12 mouse cellular contexts compared by ENCODE assay signal in the genomic region with DNA sequence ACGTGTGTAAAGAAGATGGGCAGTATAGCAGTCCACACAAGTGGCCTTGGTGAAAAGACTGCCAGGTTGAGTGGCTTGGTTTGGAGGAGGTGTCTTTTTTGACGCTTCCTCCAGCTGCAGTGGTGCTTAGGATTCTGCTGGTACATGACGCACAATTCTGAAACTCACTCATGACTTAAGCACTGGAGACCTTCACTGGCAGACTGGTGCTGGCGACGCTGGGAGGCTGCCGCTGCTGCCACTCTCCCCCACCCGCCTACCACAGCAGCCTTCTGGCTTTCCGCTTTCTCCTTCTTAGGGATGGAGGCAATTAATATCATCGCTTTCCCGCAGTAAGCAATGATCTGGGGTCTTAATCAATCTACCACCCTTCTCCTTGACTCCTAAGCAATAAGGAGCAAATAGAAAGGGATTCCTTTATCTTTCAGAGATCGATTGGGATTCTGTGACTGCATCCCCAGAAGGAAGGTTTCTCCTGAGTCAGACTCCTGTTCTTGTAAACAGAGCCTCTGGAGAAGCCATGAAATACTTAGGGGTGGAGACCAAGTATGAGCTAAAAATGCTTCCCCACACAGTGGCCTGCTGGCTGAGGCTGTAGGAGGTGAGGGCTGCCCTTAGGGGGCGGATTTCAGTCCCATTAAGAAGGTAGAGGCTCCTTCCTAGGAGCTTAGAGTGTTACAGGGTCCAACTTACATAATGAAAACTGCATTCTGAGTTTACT. TPM values are rescaled to one million over a fixed set of nuclear protein-coding genes. Genes with fewer than 3 reads are reported as not detected.
DNase-seq lines count a peak whose midpoint lies in the region; ATAC-seq and TF ChIP-seq lines count a peak whose summit lies in the region.
"Had no signal": no experiment of that assay in that cellular context is flagged by ENCODE, and none has a peak within 500 bp of the region (broad histone marks: within the 10 kb centered on the region; RNA-seq: fewer than 3 reads in every experiment).

No protein-coding gene starts in this region.

- peak; percentile 55; the same call in 1 of the 2 replicates for ATAC-seq in intestine, embryonic 16.5 days
- ATAC-seq in intestine, embryonic 15.5 days: no peak
- ATAC-seq in neural tube, embryonic 13.5 days (ENCODE audit: low read depth): no peak
- 0 out of 2 replicates have a peak, but pooled peaks have one; percentile 31 for ATAC-seq in hindbrain, embryonic 14.5 days (ENCODE audit: low FRiP score)
- ATAC-seq in stomach, postnatal 0 days (ENCODE audit: low FRiP score, low TSS enrichment): no peak
- ATAC-seq in forebrain, embryonic 12.5 days (ENCODE audit: low FRiP score): no peak

- no peak for TF ChIP-seq EP300 in stomach, postnatal 0 days (optimal IDR thresholded peaks at IDR 0.05)

- H3K9me3 ChIP-seq in intestine, embryonic 16.5 days (ENCODE audit: control insufficient read depth, low read length): no peaks in the 10 kb centered on the region
- no peaks in the 10 kb centered on the region for H3K9me3 ChIP-seq in intestine, embryonic 15.5 days
- no peaks in the 10 kb centered on the region for H3K9me3 ChIP-seq in neural tube, embryonic 13.5 days
- no peaks in the 10 kb centered on the region for H3K9me3 ChIP-seq in hindbrain, embryonic 14.5 days (ENCODE audit: control insufficient read depth, low read length)
- H3K9me3 ChIP-seq in stomach, postnatal 0 days (ENCODE audit: control insufficient read depth, low read length): no peaks in the 10 kb centered on the region
- H3K9me3 ChIP-seq in forebrain, embryonic 12.5 days: no peaks in the 10 kb centered on the region
- H3K9me3 ChIP-seq: heart, embryonic 13.5 days had no signal

- H3K27ac ChIP-seq in intestine, embryonic 16.5 days (ENCODE audit: low read length): no peak overlapping the region
- H3K27ac ChIP-seq in intestine, embryonic 15.5 days: no peak overlapping the region
- H3K27ac ChIP-seq in neural tube, embryonic 13.5 days (replicated peaks): 0 out of 2 replicates have a peak overlapping the region, but pooled peaks have one; percentile 14
- H3K27ac ChIP-seq in hindbrain, embryonic 14.5 days: no peak overlapping the region
- peak overlapping the region; percentile 40; the same call in 1 of the 2 replicates for H3K27ac ChIP-seq in stomach, postnatal 0 days (replicated peaks)
- no peak overlapping the region; the same call in 1 of the 2 replicates for H3K27ac ChIP-seq in forebrain, embryonic 12.5 days
- H3K27ac ChIP-seq: heart, embryonic 13.5 days had no signal

- H3K9ac ChIP-seq in intestine, embryonic 16.5 days (ENCODE audit: low read depth, low read length): no peak overlapping the region
- no peak overlapping the region for H3K9ac ChIP-seq in intestine, embryonic 15.5 days
- no peak overlapping the region for H3K9ac ChIP-seq in neural tube, embryonic 13.5 days
- no peak overlapping the region for H3K9ac ChIP-seq in hindbrain, embryonic 14.5 days
- H3K9ac ChIP-seq in stomach, postnatal 0 days (ENCODE audit: low read length): no peak overlapping the region
- no peak overlapping the region for H3K9ac ChIP-seq in forebrain, embryonic 12.5 days
- H3K9ac ChIP-seq: heart, embryonic 13.5 days had no signal

- no peaks in the 10 kb centered on the region for H3K27me3 ChIP-seq in intestine, embryonic 16.5 days (replicated peaks; ENCODE audit: control insufficient read depth, insufficient read depth, low read length)
- no peaks in the 10 kb centered on the region for H3K27me3 ChIP-seq in intestine, embryonic 15.5 days (replicated peaks)
- no peaks in the 10 kb centered on the region for H3K27me3 ChIP-seq in neural tube, embryonic 13.5 days
- no peaks in the 10 kb centered on the region for H3K27me3 ChIP-seq in hindbrain, embryonic 14.5 days (ENCODE audit: control insufficient read depth, insufficient read depth, low read length)
- no peaks in the 10 kb centered on the region for H3K27me3 ChIP-seq in stomach, postnatal 0 days (ENCODE audit: control insufficient read depth, insufficient read depth, low read length)
- no peaks in the 10 kb centered on the region for H3K27me3 ChIP-seq in forebrain, embryonic 12.5 days
- H3K27me3 ChIP-seq: heart, embryonic 13.5 days had no signal

- H3K4me1 ChIP-seq in intestine, embryonic 16.5 days (ENCODE audit: control insufficient read depth, insufficient read depth, low read length): peaks cover 6% of the 10 kb centered on the region; the same call in 1 of the 2 replicates
- peaks cover 10% of the 10 kb centered on the region for H3K4me1 ChIP-seq in intestine, embryonic 15.5 days (replicated peaks)
- peaks cover 14% of the 10 kb centered on the region; the same call in 1 of the 2 replicates for H3K4me1 ChIP-seq in neural tube, embryonic 13.5 days (replicated peaks)
- peaks cover 10% of the 10 kb centered on the region; the same call in 1 of the 2 replicates for H3K4me1 ChIP-seq in hindbrain, embryonic 14.5 days (replicated peaks; ENCODE audit: control insufficient read depth, insufficient read depth, low read length)
- H3K4me1 ChIP-seq in stomach, postnatal 0 days (replicated peaks; ENCODE audit: control insufficient read depth, insufficient read depth): no peaks in the 10 kb centered on the region
- peaks cover 29% of the 10 kb centered on the region for H3K4me1 ChIP-seq in forebrain, embryonic 12.5 days

- no peak for DNase-seq in neural tube, embryonic 10.5 days (ENCODE audit: extremely low spot score, low spot score)
- DNase-seq in hindbrain, embryonic 14.5 days (ENCODE audit: low spot score): no peak
- no peak for DNase-seq in stomach, postnatal 0 days (ENCODE audit: low spot score)
- no peak for DNase-seq in urinary bladder, postnatal 25 days (ENCODE audit: low spot score)
- DNase-seq: cerebellum, postnatal 14 days; kidney, postnatal 14 days; thymus, adult 2 months had no signal

- no peaks in the 10 kb centered on the region for H3K36me3 ChIP-seq in intestine, embryonic 16.5 days (ENCODE audit: control insufficient read depth, insufficient read depth, low read length)
- H3K36me3 ChIP-seq in intestine, embryonic 15.5 days: peaks cover 4% of the 10 kb centered on the region; the same call in 1 of the 2 replicates
- peaks cover 40% of the 10 kb centered on the region for H3K36me3 ChIP-seq in neural tube, embryonic 13.5 days
- peaks cover 19% of the 10 kb centered on the region for H3K36me3 ChIP-seq in hindbrain, embryonic 14.5 days (replicated peaks; ENCODE audit: control insufficient read depth, insufficient read depth)
- 0 out of 2 replicates have a peak, but pooled peaks cover 2% of the 10 kb centered on the region for H3K36me3 ChIP-seq in stomach, postnatal 0 days (ENCODE audit: control insufficient read depth, insufficient read depth, low read length)
- peaks cover 14% of the 10 kb centered on the region for H3K36me3 ChIP-seq in forebrain, embryonic 12.5 days (replicated peaks)

- WGBS in intestine, embryonic 16.5 days: 49% methylated on average over 12 of the region's 12 CpGs
- WGBS in intestine, embryonic 15.5 days: 43% methylated on average over 12 of the region's 12 CpGs
- 64% methylated on average over 12 of the region's 12 CpGs for WGBS in neural tube, embryonic 13.5 days
- WGBS in hindbrain, embryonic 14.5 days: 65% methylated on average over 12 of the region's 12 CpGs
- 59% methylated on average over 12 of the region's 12 CpGs for WGBS in stomach, postnatal 0 days
- 58% methylated on average over 12 of the region's 12 CpGs for WGBS in forebrain, embryonic 12.5 days

- no peak overlapping the region for H3K4me2 ChIP-seq in intestine, embryonic 16.5 days (ENCODE audit: low read depth, low read length)
- H3K4me2 ChIP-seq in intestine, embryonic 15.5 days (replicated peaks): no peak overlapping the region
- no peak overlapping the region for H3K4me2 ChIP-seq in neural tube, embryonic 13.5 days
- no peak overlapping the region for H3K4me2 ChIP-seq in hindbrain, embryonic 14.5 days (replicated peaks)
- H3K4me2 ChIP-seq in stomach, postnatal 0 days (replicated peaks; ENCODE audit: low read depth): no peak overlapping the region
- H3K4me2 ChIP-seq in forebrain, embryonic 12.5 days: no peak overlapping the region
- H3K4me2 ChIP-seq: heart, embryonic 13.5 days had no signal

- H3K4me3 ChIP-seq in intestine, embryonic 16.5 days (ENCODE audit: low read length): no peak overlapping the region
- no peak overlapping the region for H3K4me3 ChIP-seq in intestine, embryonic 15.5 days (replicated peaks)
- no peak overlapping the region for H3K4me3 ChIP-seq in neural tube, embryonic 13.5 days
- no peak overlapping the region for H3K4me3 ChIP-seq in hindbrain, embryonic 14.5 days (replicated peaks; ENCODE audit: low read length)
- no peak overlapping the region for H3K4me3 ChIP-seq in stomach, postnatal 0 days (ENCODE audit: low read depth, low read length)
- H3K4me3 ChIP-seq in forebrain, embryonic 12.5 days (replicated peaks): no peak overlapping the region
- H3K4me3 ChIP-seq: heart, embryonic 13.5 days had no signal

- peak; percentile 56 for TF ChIP-seq CTCF in stomach, postnatal 0 days (IDR thresholded peaks at IDR 0.05; ENCODE audit: low read depth)

RNA-seq across cellular contexts. Expression of gene Lax1, which starts 22.5 kb away (rescaled TPM):
- polyA plus RNA-seq in intestine, embryonic 16.5 days (2015; fragmentation: Nextera tagmentation; extraction: Ambion mirVana): 0.44 and 0.66 TPM in 2 replicates
- 0.40 and 0.86 TPM in 2 replicates for polyA plus RNA-seq in intestine, embryonic 15.5 days (2015; fragmentation: Nextera tagmentation; extraction: Ambion mirVana)
- 0.18 and 0.33 TPM in 2 replicates for polyA plus RNA-seq in neural tube, embryonic 13.5 days (2015; fragmentation: Nextera tagmentation; extraction: Ambion mirVana)
- polyA plus RNA-seq in hindbrain, embryonic 14.5 days (2014; fragmentation: Nextera tagmentation; extraction: Ambion mirVana): 0.13 TPM in 1 of 2 replicates, not detected in the other
- 0.16 and 0.38 TPM in 2 replicates for polyA plus RNA-seq in stomach, postnatal 0 days (2015; fragmentation: Nextera tagmentation; extraction: Ambion mirVana)
- 0.20 and 0.22 TPM in 2 replicates for polyA plus RNA-seq in forebrain, embryonic 12.5 days (2016; fragmentation: Nextera tagmentation; extraction: Ambion mirVana)

RNA-seq across cellular contexts. Expression of gene Gm38394, which starts 51.3 kb away (rescaled TPM):
- 3.2 TPM in 2 replicates for polyA plus RNA-seq in intestine, embryonic 16.5 days (2015; fragmentation: Nextera tagmentation; extraction: Ambion mirVana)
- polyA plus RNA-seq in intestine, embryonic 15.5 days (2015; fragmentation: Nextera tagmentation; extraction: Ambion mirVana): 4.4 and 5.0 TPM in 2 replicates
- polyA plus RNA-seq in neural tube, embryonic 13.5 days (2015; fragmentation: Nextera tagmentation; extraction: Ambion mirVana): 2.8 and 3.7 TPM in 2 replicates
- polyA plus RNA-seq in hindbrain, embryonic 14.5 days (2014; fragmentation: Nextera tagmentation; extraction: Ambion mirVana): 5.3 and 5.6 TPM in 2 replicates
- 2.4 and 2.7 TPM in 2 replicates for polyA plus RNA-seq in stomach, postnatal 0 days (2015; fragmentation: Nextera tagmentation; extraction: Ambion mirVana)
- 6.3 and 6.4 TPM in 2 replicates for polyA plus RNA-seq in forebrain, embryonic 12.5 days (2016; fragmentation: Nextera tagmentation; extraction: Ambion mirVana)

RNA-seq across cellular contexts. Expression of gene Zbed6, which starts 51.8 kb away (rescaled TPM):
- polyA plus RNA-seq in intestine, embryonic 16.5 days (2015; fragmentation: Nextera tagmentation; extraction: Ambion mirVana): not detected in 2 replicates
- not detected in 2 replicates for polyA plus RNA-seq in intestine, embryonic 15.5 days (2015; fragmentation: Nextera tagmentation; extraction: Ambion mirVana)
- not detected in 2 replicates for polyA plus RNA-seq in neural tube, embryonic 13.5 days (2015; fragmentation: Nextera tagmentation; extraction: Ambion mirVana)
- not detected in 2 replicates for polyA plus RNA-seq in hindbrain, embryonic 14.5 days (2014; fragmentation: Nextera tagmentation; extraction: Ambion mirVana)
- not detected in 2 replicates for polyA plus RNA-seq in stomach, postnatal 0 days (2015; fragmentation: Nextera tagmentation; extraction: Ambion mirVana)
- not detected in 2 replicates for polyA plus RNA-seq in forebrain, embryonic 12.5 days (2016; fragmentation: Nextera tagmentation; extraction: Ambion mirVana)
- polyA plus RNA-seq: heart, embryonic 13.5 days had no signal

Comparison
In these comparisons a context has a peak if more than half of its experiments do, and no peak if none do; other contexts are left out.
1. ATAC-seq: peak in intestine, embryonic 16.5 days (single experiment) and hindbrain, embryonic 14.5 days (single experiment); none in intestine, embryonic 15.5 days (single experiment), neural tube, embryonic 13.5 days (single experiment), stomach, postnatal 0 days (single experiment) and forebrain, embryonic 12.5 days (single experiment).
2. H3K27ac ChIP-seq: peak in neural tube, embryonic 13.5 days (single experiment) and stomach, postnatal 0 days (single experiment); none in intestine, embryonic 16.5 days (single experiment), intestine, embryonic 15.5 days (single experiment), hindbrain, embryonic 14.5 days (single experiment) and forebrain, embryonic 12.5 days (single experiment).